Mouse (Mus musculus) forebrain, embryonic 11.5 days (tissue): ENCODE results near the gene Fmo4. TPM values are rescaled to one million over a fixed set of nuclear protein-coding genes. Genes with fewer than 3 reads are reported as not detected.
"Not testable (repeated sequence)": the region's sequence is repeated elsewhere in the genome, so short reads cannot be mapped to it uniquely, and the experiment has no call there.

Experiments used
- ATAC-seq: fragments of 200-750 bp; cut with Nextera tagmentation; replicated peaks from 2 replicates; pipeline ENCODE4 v1.8.0; 2017; ENCODE audit warnings: moderate TSS enrichment; ENCODE audit not compliant: low FRiP score
- DNase-seq: peaks from one replicate; pipeline ENCODE4 v3.0.0-alpha.2; 2017; ENCODE audit warnings: low spot score
- H3K27ac ChIP-seq: fragments of 300-500 bp; sonication (generic); 2 replicates; pipeline ENCODE4 v1.5.1; 2014; ENCODE audit warnings: low read depth, low read length
- H3K27me3 ChIP-seq: fragments of 300-500 bp; sonication (generic); 2 replicates; pipeline ENCODE4 v1.6.1; 2014; ENCODE audit warnings: mild to moderate bottlenecking, low read length, mixed read lengths; ENCODE audit not compliant: control insufficient read depth, insufficient read depth
- H3K36me3 ChIP-seq: fragments of 300-500 bp; sonication (generic); 2 replicates; pipeline ENCODE4 v1.6.1; 2014; ENCODE audit warnings: mild to moderate bottlenecking, low read length, moderate library complexity, mixed read lengths; ENCODE audit not compliant: control insufficient read depth, insufficient read depth
- H3K4me1 ChIP-seq: fragments of 300-500 bp; sonication (generic); replicated peaks from 2 replicates; pipeline ENCODE4 v1.6.1; 2014; ENCODE audit warnings: low read length, mixed read lengths; ENCODE audit not compliant: control insufficient read depth, insufficient read depth
- H3K4me2 ChIP-seq: fragments of 300-500 bp; sonication (generic); 2 replicates; pipeline ENCODE4 v1.6.1; 2014; ENCODE audit warnings: low read depth, mild to moderate bottlenecking, low read length, moderate library complexity, mixed read lengths; ENCODE audit not compliant: severe bottlenecking
- H3K4me3 ChIP-seq: fragments of 300-500 bp; sonication (generic); 2 replicates; pipeline ENCODE4 v1.5.1; 2014; ENCODE audit warnings: low read depth, low read length
- H3K9ac ChIP-seq: fragments of 300-500 bp; sonication (generic); 2 replicates; pipeline ENCODE4 v1.6.1; 2014; ENCODE audit warnings: low read length
- H3K9me3 ChIP-seq: fragments of 300-500 bp; sonication (generic); 2 replicates; pipeline ENCODE4 v1.6.1; 2016; ENCODE audit warnings: low read length, mixed read lengths; ENCODE audit not compliant: control insufficient read depth
- WGBS: fragments of 180-500 bp; shearing (Covaris S2); extraction: QIAGEN DNeasy Blood & Tissue Kit; methylation state at CpG from one replicate; pipeline ENCODE4 v1.1.7; 2014; 5-methylcytosine and 5-hydroxymethylcytosine counted together
- polyA plus RNA-seq: library from polyadenylated mRNA; unstranded; fragments of >200 nt; fragmentation: Nextera tagmentation; extraction: Ambion mirVana; gene quantifications from 2 replicates; pipeline ENCODE4 v1.2.1, GENCODE M21; 2014

The Fmo4 gene
- polyA plus RNA-seq, 1 experiment from 2014 or later, result 0.37 TPM

DNA sequence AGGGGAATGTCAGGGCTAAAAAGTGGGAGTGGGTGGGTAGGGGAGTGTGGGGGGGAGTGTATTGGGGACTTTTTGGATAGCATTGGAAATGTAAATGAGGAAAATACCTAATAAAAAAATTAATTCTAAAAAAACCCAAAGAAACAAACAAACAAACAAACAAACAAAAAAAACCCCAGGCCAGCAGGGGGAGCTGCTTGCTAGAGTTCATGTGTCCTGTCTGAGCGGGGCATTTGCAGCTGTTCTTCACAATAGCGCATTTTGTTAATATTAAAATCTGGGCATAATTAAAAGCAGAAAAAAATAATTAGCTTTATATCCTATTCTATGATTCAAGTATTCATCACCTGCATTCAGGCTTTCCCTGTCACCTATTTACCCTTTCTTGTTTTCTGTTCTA lies 32.7 kb downstream of the Fmo4 start:
- H3K27me3 ChIP-seq, H3K9ac ChIP-seq, H3K4me1 ChIP-seq, H3K9me3 ChIP-seq, DNase-seq, H3K27ac ChIP-seq, ATAC-seq, H3K4me3 ChIP-seq, H3K4me2 ChIP-seq, H3K36me3 ChIP-seq: not testable (repeated sequence)
- WGBS, result 84% methylated on average over 2 of the region's 2 CpGs

DNA sequence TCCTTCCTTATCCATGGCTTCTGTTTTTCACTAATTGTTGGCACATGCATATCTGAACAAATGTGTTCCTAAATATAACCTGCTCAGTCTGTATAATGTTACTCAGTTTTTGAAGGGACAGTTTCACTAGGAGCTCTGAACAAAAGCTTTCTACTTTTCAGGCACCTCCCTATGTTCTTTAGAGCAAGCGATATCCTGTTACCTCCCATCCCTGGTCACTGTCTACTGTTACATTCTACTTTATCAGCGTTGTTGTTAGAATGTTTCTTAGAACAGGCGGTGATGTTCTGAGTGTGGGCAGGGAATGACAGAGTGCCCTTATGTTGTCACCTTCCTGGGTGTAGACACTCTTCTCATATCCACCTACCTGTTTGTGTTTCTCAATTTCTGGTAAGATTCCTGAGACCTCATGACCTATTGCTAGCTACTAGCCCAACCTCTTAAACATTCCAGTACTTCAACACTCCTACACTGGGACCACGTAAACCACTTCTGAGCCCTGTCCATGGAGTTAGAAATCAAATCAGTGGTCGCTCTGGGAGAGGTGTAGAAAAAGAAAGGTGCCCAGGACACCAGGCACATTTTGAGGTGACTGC lies 35.7 kb downstream of the Fmo4 start:
- H3K27me3 ChIP-seq, result no peaks in the 10 kb centered on the region
- no peak overlapping the region for H3K9ac ChIP-seq
- H3K4me2 ChIP-seq, result no peak overlapping the region
- H3K4me1 ChIP-seq, result no peaks in the 10 kb centered on the region
- WGBS, result 94% methylated on average over 5 of the region's 5 CpGs
- no peak for ATAC-seq
- no peaks in the 10 kb centered on the region for H3K36me3 ChIP-seq
- H3K9me3 ChIP-seq, result no peaks in the 10 kb centered on the region
- no peak overlapping the region for H3K4me3 ChIP-seq
- DNase-seq, result no peak
- no peak overlapping the region for H3K27ac ChIP-seq

DNA sequence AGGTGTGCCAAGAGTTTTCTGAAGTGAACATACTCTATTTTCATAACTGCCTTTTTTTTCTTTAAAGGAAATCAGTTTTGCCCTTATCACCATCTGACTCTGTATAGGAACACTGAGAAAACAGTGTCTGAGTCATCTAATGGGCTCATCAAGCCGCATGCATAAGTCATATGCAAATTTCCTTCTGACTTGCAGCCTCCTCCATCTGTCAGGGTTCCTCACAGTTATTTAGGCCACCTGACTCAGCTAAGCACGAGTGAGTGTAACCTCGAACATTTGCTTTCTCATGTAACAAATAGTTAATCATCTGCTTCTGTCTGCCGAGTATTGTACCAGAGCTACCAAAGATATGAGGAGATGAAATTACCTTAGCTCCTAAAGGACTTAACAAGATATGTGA lies 40.1 kb downstream of the Fmo4 start:
- WGBS, result 80% methylated on average over 4 of the region's 4 CpGs
- no peak for ATAC-seq

DNA sequence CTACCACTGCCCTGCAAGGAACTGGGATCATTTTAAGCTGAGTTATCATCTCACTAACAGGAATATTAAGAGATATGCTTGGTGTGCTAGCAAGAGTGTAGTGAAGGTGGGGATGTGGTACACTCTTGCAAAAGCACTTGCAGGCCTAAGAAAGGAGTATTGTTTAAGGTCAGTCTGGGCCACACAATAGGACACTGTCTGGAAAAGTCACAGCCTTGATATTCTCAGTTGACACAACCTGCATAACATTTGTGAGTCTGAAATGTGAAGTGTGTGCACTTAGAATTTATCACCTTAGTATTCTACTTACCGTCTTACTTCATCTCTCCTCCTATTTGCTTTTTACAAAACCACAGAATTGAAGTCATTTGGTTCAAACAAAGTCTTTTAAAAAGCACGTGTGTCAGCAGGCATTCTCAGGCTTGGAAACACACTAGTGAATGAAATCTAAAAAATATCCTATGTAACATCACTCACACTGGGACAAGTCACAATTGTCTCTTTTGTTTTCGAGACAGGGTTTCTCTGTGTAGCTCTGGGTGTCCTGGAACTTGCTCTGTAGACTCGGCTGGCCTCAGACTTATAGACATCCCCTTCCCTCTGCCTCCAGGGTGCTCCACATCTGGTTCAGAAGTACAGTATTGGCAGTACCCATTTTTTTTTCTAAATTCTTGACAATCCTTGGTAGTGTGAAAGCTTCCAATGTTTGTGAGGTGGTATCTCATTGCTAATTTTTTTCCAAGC lies 42.0 kb downstream of the Fmo4 start:
- ATAC-seq, result no peak
- no peaks in the 10 kb centered on the region for H3K4me1 ChIP-seq

More for the DNA sequence above, 40.1 kb downstream of the Fmo4 start:
- no peaks in the 10 kb centered on the region for H3K27me3 ChIP-seq
- no peak for DNase-seq
- no peaks in the 10 kb centered on the region for H3K36me3 ChIP-seq
- H3K4me1 ChIP-seq, result no peaks in the 10 kb centered on the region
- H3K4me3 ChIP-seq, result no peak overlapping the region
- H3K27ac ChIP-seq, result no peak overlapping the region
- no peak overlapping the region for H3K4me2 ChIP-seq
- H3K9me3 ChIP-seq, result no peaks in the 10 kb centered on the region
- H3K9ac ChIP-seq, result no peak overlapping the region

DNA sequence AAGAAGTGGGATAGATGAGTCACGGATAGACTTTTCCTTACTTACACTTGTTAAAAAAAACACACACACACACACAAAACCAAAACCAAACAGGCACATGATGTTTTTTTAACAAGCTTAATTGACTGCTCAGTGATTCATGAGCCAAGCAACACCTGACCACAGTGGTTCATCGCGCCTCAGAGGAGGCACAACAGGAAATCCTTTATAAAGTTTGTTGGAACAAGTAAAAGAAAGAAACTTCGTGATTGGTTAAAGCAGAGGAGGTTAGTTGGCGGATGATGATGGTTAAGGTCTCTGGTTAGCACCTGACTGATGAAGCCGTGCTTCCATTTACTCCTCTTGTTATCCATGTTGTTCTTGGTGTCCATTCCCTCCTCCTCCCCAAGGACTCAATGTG lies 61.8 kb downstream of the Fmo4 start:
- no peak overlapping the region for H3K9ac ChIP-seq
- no peaks in the 10 kb centered on the region for H3K4me1 ChIP-seq
- no peak overlapping the region for H3K4me3 ChIP-seq
- no peaks in the 10 kb centered on the region for H3K27me3 ChIP-seq
- H3K9me3 ChIP-seq, result no peaks in the 10 kb centered on the region
- DNase-seq, result no peak
- H3K27ac ChIP-seq, result no peak overlapping the region
- WGBS, result 88% methylated on average over 6 of the region's 6 CpGs
- ATAC-seq, result no peak
- H3K4me2 ChIP-seq, result no peak overlapping the region
- no peaks in the 10 kb centered on the region for H3K36me3 ChIP-seq

More for the DNA sequence above, 42.0 kb downstream of the Fmo4 start:
- Histone ChIP-seq H3K4me2 (no peak overlapping the region), H3K9me3 (no peaks in the 10 kb centered on the region), H3K27ac (no peak overlapping the region), H3K27me3 (no peaks in the 10 kb centered on the region), H3K9ac (no peak overlapping the region), H3K36me3 (no peaks in the 10 kb centered on the region), H3K4me3 (no peak overlapping the region)
- WGBS, result 72% methylated on average over 4 of the region's 4 CpGs
- no peak for DNase-seq

DNA sequence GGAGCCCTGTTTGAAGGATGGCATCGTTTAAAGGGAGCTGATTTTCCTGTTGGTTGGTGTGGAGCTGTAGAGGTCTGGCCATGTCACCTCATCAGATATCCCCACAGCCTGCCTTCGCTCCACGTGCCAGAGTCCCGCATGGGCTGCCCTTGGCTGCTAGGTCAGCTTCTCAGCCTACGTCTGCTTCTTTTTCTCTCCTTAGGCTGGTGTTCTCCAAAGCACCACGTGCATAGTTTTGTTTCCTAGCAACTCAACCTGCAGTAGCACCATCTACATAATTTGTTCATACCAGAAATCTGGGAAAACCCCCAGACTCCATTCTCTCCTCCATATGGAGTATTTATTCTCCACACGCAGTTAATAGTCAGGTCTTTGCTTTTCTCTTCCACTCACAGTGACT lies 64.2 kb downstream of the Fmo4 start:
- Histone ChIP-seq H3K27ac (no peak overlapping the region), H3K4me1 (no peaks in the 10 kb centered on the region), H3K4me2 (no peak overlapping the region), H3K27me3 (no peaks in the 10 kb centered on the region), H3K4me3 (no peak overlapping the region), H3K9me3 (no peaks in the 10 kb centered on the region), H3K9ac (no peak overlapping the region), H3K36me3 (no peaks in the 10 kb centered on the region)
- DNase-seq, result no peak
- WGBS, result 83% methylated on average over 7 of the region's 7 CpGs
- no peak for ATAC-seq

DNA sequence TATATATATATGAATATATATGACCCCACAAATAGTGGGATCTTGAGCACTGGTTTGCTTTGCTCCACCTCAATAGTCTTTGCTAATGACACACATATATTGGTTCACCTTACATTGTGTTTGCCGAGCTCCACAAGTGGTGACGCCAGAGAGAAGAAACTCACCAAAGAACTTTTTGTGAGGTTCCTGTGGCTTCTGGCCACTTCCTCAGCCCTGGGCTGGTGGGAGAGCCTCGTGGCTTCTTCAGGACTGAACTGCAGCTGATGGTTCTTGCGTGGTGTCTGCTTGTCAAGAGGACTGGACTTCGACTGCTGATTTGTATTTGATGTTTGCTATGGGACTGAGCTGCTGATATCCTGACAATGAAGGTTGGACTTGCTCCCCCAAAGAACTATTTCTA lies 65.0 kb downstream of the Fmo4 start:
- DNase-seq (no peak), ATAC-seq (no peak)
- Histone ChIP-seq H3K36me3 (no peaks in the 10 kb centered on the region), H3K9me3 (no peaks in the 10 kb centered on the region), H3K4me1 (no peaks in the 10 kb centered on the region), H3K27me3 (no peaks in the 10 kb centered on the region), H3K9ac (no peak overlapping the region), H3K4me2 (no peak overlapping the region), H3K4me3 (no peak overlapping the region), H3K27ac (no peak overlapping the region)
- WGBS, result 84% methylated on average over 5 of the region's 5 CpGs
